Mouse (Mus musculus): ENCODE results near the gene Lrp1. TPM values are rescaled to one million over a fixed set of nuclear protein-coding genes. Genes with fewer than 3 reads are reported as not detected.

Lrp1 gene
- polyA plus RNA-seq, 1 experiment, result 404 TPM

DNA sequence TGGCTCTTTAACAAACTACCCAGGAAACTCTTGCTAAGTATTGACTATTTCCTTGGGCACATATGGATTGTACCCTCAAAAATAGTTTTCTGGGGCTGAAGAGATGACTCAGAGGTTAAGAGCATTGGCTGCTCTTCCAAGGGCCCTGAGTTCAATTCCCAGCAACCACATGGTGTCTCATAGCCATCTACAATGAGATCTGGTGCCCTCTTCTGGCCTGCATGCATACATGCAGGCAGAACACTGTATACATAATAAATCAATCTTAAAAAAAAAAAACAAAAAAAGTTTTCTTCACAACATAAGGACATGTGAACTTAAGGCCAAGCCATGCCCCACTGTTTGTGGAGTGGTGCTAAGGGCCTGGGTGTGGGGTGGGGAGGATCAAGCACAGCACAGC, 59.8 kb downstream of the Lrp1 start:
- 0 out of 2 replicates have a peak, but pooled peaks cover 3% of the 10 kb centered on the region for H3K4me1 ChIP-seq (ENCODE audit: control insufficient read depth, insufficient read depth, low read length)
- no peak overlapping the region for H3K27ac ChIP-seq (ENCODE audit: insufficient read depth, low read depth, low read length)
- no peak overlapping the region for H3K4me3 ChIP-seq (ENCODE audit: insufficient read depth, low read depth, low read length)
- no peak for TF ChIP-seq POLR2A (IDR thresholded peaks at IDR 0.05; ENCODE audit: insufficient read depth, low read depth, low read length)
- no peak for TF ChIP-seq CTCF (IDR thresholded peaks at IDR 0.05; ENCODE audit: insufficient read depth, low read depth, low read length)

DNA sequence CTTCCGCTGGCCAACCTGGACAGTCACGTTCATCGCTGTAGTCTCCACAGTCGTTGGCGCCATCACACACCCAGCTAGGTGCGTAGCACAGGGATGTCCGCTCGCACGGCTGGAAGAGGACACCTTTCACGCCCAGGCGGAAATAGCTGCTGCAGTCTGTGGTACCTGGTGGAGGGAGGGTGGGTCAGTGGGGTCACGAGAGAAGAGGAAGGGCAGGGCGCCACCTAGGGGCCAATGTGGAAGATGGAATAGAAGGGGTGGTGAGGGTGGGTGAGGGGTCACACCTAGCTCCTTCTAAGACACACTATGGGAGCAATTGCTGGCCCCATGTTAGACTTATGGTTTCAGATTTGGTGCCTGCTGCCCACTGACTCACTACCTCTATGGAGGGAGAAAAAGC, 63.6 kb downstream of the Lrp1 start:
- 88% methylated on average over 13 of the region's 13 CpGs for WGBS
- H3K4me3 ChIP-seq (ENCODE audit: insufficient read depth, low read depth, low read length), result no peak overlapping the region

DNA sequence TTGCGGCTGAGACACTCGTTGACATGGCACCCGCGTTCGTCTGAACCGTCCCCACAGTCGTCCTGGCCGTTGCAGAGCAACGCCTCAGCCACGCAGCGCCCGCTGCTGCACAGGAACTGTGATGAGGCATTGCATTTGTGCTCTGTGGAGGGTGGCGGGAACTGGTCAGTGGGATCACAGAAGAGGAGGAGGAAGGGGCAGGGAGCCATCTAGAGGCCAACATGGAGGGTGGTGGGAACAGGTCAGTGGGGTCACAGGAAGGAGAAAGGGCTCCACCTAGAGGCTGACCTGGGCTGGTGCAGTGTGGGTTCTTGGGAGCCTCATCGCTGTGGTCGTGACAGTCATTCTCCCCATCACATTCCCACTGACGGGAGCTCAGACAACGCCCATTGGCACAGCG, 65.2 kb downstream of the Lrp1 start:
- Histone ChIP-seq H3K27ac (ENCODE audit: insufficient read depth, low read depth, low read length) (no peak overlapping the region), H3K4me3 (ENCODE audit: insufficient read depth, low read depth, low read length) (no peak overlapping the region)

More for the DNA sequence above, 63.6 kb downstream of the Lrp1 start:
- no peaks in the 10 kb centered on the region for H3K4me1 ChIP-seq (ENCODE audit: control insufficient read depth, insufficient read depth, low read length)
- TF ChIP-seq CTCF (IDR thresholded peaks at IDR 0.05; ENCODE audit: insufficient read depth, low read depth, low read length) (0 out of 2 replicates have a peak, but pooled peaks have one; percentile 34), POLR2A (IDR thresholded peaks at IDR 0.05; ENCODE audit: insufficient read depth, low read depth, low read length) (no peak)
- no peak overlapping the region for H3K27ac ChIP-seq (ENCODE audit: insufficient read depth, low read depth, low read length)

DNA sequence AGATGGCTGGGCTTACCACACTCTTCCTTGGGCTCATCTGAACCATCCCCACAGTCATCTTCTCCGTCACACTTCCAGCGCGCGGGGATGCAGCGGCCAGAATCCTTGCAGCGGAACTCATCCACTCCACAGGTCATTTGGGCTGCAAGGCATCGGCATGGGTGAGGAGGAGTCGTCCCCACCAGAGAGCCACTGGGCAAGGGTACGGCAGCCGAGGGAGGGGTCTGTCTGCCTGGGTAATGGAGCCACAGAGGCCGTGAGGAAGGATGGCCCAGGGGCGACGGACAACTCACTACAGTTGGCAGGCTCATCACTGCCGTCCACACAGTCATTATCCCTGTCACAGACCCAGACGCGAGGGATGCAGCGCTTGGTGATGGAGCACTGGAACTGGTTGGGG, 71.1 kb downstream of the Lrp1 start:
- WGBS, result 86% methylated on average over 17 of the region's 17 CpGs
- no peaks in the 10 kb centered on the region for H3K4me1 ChIP-seq (ENCODE audit: control insufficient read depth, insufficient read depth, low read length)
- no peak overlapping the region for H3K4me3 ChIP-seq (ENCODE audit: insufficient read depth, low read depth, low read length)
- TF ChIP-seq CTCF (IDR thresholded peaks at IDR 0.05; ENCODE audit: insufficient read depth, low read depth, low read length) (no peak), POLR2A (IDR thresholded peaks at IDR 0.05; ENCODE audit: insufficient read depth, low read depth, low read length) (no peak)
- no peak overlapping the region for H3K27ac ChIP-seq (ENCODE audit: insufficient read depth, low read depth, low read length)

More for the DNA sequence above, 65.2 kb downstream of the Lrp1 start:
- WGBS, result 73% methylated on average over 18 of the region's 18 CpGs
- TF ChIP-seq POLR2A (IDR thresholded peaks at IDR 0.05; ENCODE audit: insufficient read depth, low read depth, low read length) (no peak), CTCF (IDR thresholded peaks at IDR 0.05; ENCODE audit: insufficient read depth, low read depth, low read length) (peak; percentile 67)
- no peaks in the 10 kb centered on the region for H3K4me1 ChIP-seq (ENCODE audit: control insufficient read depth, insufficient read depth, low read length)

DNA sequence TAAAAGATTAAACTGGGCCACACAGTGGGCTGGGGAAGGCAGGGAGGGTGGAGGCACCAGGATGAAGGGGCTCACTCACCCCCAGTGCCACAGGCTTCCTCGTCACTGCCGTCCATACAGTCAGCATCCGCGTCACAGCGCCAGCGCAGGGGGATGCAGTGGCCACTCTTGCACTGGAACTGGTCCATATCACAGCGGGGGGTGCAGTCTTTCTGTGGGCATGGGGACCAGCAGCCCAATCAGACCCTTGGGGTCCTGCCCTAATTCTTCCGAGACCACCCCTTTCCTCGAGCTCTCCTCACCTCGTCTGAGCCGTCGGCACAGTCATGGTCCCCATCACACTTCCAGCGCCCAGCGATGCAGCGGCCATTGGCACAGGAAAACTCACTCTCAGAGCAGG, 72.7 kb downstream of the Lrp1 start:
- WGBS, result 91% methylated on average over 15 of the region's 15 CpGs
- Histone ChIP-seq H3K4me1 (ENCODE audit: control insufficient read depth, insufficient read depth, low read length) (no peaks in the 10 kb centered on the region), H3K4me3 (ENCODE audit: insufficient read depth, low read depth, low read length) (no peak overlapping the region), H3K27ac (ENCODE audit: insufficient read depth, low read depth, low read length) (no peak overlapping the region)
- TF ChIP-seq POLR2A (IDR thresholded peaks at IDR 0.05; ENCODE audit: insufficient read depth, low read depth, low read length), result no peak
- TF ChIP-seq CTCF (IDR thresholded peaks at IDR 0.05; ENCODE audit: insufficient read depth, low read depth, low read length), result no peak

DNA sequence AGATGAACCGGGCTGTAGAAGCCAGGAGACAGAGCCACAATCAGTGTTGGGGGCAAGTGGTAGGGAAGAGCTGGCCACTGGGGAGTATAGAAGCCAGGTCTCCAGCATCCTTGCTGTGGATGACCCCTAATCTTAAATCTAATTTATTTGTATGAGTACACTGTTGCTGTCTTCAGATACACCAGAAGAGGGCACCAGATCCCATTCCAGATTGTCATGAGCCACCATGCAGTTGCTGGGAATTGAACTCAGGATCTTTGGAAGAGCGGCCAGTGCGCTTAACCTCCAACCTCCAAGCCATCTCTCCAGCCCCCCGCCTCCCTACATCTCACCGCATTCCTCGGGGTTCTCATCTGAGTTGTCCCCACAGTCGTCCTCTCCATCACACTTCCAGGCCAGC, 74.4 kb downstream of the Lrp1 start:
- Histone ChIP-seq H3K4me3 (ENCODE audit: insufficient read depth, low read depth, low read length) (no peak overlapping the region), H3K27ac (ENCODE audit: insufficient read depth, low read depth, low read length) (no peak overlapping the region), H3K4me1 (ENCODE audit: control insufficient read depth, insufficient read depth, low read length) (no peaks in the 10 kb centered on the region)
- TF ChIP-seq POLR2A (IDR thresholded peaks at IDR 0.05; ENCODE audit: insufficient read depth, low read depth, low read length), result no peak
- WGBS, result 95% methylated on average over 7 of the region's 7 CpGs

DNA sequence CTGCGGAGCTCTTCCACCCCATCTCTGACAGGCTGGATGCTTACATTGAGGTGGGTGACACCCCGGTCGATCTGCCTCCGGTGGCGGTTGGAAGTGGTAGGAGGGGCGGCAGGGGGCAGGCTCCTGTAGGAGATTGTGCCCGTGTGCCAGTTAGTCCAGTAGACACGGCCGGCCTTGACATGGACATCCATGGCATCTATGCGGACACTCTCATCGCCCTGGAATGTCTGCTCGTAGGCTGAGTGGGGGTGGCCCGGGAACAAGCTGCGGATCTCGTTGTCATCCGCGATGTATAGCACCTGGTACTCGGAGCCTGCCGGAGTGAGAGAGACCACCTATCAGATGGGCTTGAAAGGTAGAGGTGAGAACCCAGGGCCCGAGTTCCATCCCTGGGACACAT, 76.6 kb downstream of the Lrp1 start:
- H3K4me3 ChIP-seq (ENCODE audit: insufficient read depth, low read depth, low read length), result no peak overlapping the region
- H3K4me1 ChIP-seq (ENCODE audit: control insufficient read depth, insufficient read depth, low read length), result no peaks in the 10 kb centered on the region
- TF ChIP-seq POLR2A (IDR thresholded peaks at IDR 0.05; ENCODE audit: insufficient read depth, low read depth, low read length), result no peak
- no peak for TF ChIP-seq CTCF (IDR thresholded peaks at IDR 0.05; ENCODE audit: insufficient read depth, low read depth, low read length)
- WGBS, result 92% methylated on average over 20 of the region's 20 CpGs
- no peak overlapping the region for H3K27ac ChIP-seq (ENCODE audit: insufficient read depth, low read depth, low read length)

DNA sequence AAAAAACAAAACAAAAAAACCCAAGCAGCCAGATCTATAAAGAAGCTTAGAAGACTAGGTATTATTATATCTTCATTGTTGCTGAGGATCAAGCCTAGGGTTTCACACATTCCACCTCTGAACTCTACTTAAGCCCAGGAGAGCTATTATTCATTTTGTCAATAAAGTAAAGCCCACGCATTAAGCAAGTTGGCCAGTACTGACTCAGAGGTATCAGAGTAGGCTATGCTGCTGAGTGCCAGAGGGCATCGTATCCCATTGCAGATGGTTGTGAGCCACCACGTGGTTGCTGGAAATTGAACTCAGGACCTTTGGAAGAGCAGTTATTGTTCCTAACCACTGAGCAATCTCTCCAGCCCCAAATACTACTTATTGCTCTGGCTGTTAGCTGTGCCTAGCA, 77.0 kb downstream of the Lrp1 start:
- TF ChIP-seq POLR2A (IDR thresholded peaks at IDR 0.05; ENCODE audit: insufficient read depth, low read depth, low read length) (no peak), CTCF (IDR thresholded peaks at IDR 0.05; ENCODE audit: insufficient read depth, low read depth, low read length) (no peak)
- WGBS, result 66% methylated on average over 3 of the region's 3 CpGs
- Histone ChIP-seq H3K27ac (ENCODE audit: insufficient read depth, low read depth, low read length) (no peak overlapping the region), H3K4me1 (ENCODE audit: control insufficient read depth, insufficient read depth, low read length) (no peaks in the 10 kb centered on the region), H3K4me3 (ENCODE audit: insufficient read depth, low read depth, low read length) (no peak overlapping the region)

DNA sequence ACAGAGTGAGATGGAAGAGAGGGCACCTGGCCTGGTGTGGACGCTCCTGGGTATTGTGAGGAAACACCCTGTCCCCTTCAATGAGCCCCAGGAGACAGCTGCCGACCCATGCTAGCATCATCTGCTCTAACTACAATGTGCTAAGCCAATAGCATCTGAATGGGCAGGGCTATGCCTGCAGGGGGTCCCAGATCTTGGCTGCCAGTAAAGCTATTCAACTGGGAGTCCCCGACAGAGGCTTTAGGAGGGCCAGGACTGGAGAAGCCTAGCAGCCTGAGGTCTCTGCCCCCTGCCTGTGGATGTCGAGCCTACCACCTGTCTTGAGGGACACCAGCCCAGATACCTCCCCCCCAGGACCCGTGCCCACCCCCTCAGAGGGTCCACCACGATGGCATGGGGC, 78.2 kb downstream of the Lrp1 start:
- 52% methylated on average over 6 of the region's 6 CpGs for WGBS
- Histone ChIP-seq H3K4me1 (ENCODE audit: control insufficient read depth, insufficient read depth, low read length) (0 out of 2 replicates have a peak, but pooled peaks cover 1% of the 10 kb centered on the region), H3K4me3 (ENCODE audit: insufficient read depth, low read depth, low read length) (no peak overlapping the region), H3K27ac (ENCODE audit: insufficient read depth, low read depth, low read length) (no peak overlapping the region)
- no peak for TF ChIP-seq CTCF (IDR thresholded peaks at IDR 0.05; ENCODE audit: insufficient read depth, low read depth, low read length)
- no peak for TF ChIP-seq POLR2A (IDR thresholded peaks at IDR 0.05; ENCODE audit: insufficient read depth, low read depth, low read length)

DNA sequence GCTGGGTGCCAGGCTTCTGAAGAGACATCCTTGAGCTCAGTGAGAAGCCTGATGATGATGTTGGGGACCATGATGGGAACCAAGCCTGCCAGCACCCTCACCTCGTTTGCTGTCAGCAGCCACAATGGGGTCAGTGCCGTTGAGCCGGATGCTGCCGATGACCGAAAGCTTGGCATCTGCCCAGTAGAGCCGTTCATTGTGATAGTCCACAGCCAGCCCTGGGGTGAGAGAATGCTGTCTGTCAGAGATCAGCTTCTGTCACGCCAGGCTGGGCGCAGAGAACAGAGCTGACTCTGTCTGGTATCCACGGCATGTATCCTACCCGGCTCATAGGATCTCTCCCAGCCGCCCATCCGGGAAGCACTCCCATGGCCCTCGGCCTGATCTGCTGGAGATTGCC, 78.9 kb downstream of the Lrp1 start:
- Histone ChIP-seq H3K4me3 (ENCODE audit: insufficient read depth, low read depth, low read length) (no peak overlapping the region), H3K27ac (ENCODE audit: insufficient read depth, low read depth, low read length) (no peak overlapping the region), H3K4me1 (ENCODE audit: control insufficient read depth, insufficient read depth, low read length) (0 out of 2 replicates have a peak, but pooled peaks cover 4% of the 10 kb centered on the region)
- TF ChIP-seq POLR2A (IDR thresholded peaks at IDR 0.05; ENCODE audit: insufficient read depth, low read depth, low read length) (no peak), CTCF (IDR thresholded peaks at IDR 0.05; ENCODE audit: insufficient read depth, low read depth, low read length) (no peak)
- WGBS, result 55% methylated on average over 13 of the region's 13 CpGs
